Mouse (Mus musculus) E14TG2a.4 (cell line): ENCODE results near the gene Drosha.

Experiments used
- CTCF ChIP-seq: conservative IDR thresholded peaks from 2 replicates; pipeline ENCODE4 v1.5.1; 2014; ENCODE audit warnings: low read length
- NANOG ChIP-seq: IDR thresholded peaks from 2 replicates; pipeline ENCODE4 v1.6.1; 2014; ENCODE audit warnings: borderline replicate concordance, low read length, mixed read lengths
- POU5F1 ChIP-seq: IDR thresholded peaks from 2 replicates; pipeline ENCODE4 v1.6.1; 2014; ENCODE audit warnings: low read length, borderline replicate concordance

DNA sequence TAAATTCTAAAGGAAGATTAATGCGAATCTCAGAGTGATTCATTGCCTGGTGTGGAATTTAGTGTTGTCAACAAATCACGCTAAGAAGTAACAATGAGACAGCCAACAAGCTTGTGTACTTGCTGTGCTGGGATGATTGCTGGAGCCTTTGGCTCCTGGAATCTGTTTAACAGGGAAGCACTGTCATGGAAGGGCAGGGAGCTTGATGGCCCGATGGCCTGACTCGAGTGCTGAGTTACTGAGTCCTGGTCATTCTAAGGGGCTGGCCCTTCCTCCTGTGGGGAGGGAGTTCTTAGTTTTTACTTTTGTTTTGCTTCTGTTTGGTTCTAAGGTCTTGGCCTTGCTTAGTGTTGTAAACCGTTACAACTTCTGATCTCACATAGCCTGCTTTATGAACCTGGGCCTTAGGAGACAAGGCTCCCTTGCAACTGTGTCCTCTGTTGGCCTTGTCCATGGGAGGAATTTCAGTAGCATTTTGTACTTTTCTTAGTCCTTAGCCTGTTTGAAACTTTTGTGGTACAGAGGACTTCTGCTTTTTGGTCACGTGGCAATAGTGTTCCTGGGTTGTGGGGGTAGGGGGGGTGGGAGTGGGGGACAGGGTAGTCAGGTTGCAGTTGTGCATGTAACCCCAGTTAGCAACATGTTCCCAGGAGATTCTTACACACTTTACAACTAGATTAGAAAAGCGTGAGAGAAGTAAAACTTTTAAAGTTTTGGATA, 41.1 kb downstream of the Drosha start:
- TF ChIP-seq CTCF (no peak), NANOG (no peak), POU5F1 (no peak)
